Mouse (Mus musculus) forebrain, embryonic 12.5 days (tissue): Measurements from ENCODE around the gene Nol3. TPM values are rescaled to one million over a fixed set of nuclear protein-coding genes. Genes with fewer than 3 reads are reported as not detected.
"Not testable (repeated sequence)": the region's sequence is repeated elsewhere in the genome, so short reads cannot be mapped to it uniquely, and the experiment has no call there.

Experiments
- ATAC-seq: fragments of 200-750 bp; cut with Nextera tagmentation; 2 replicates; pipeline ENCODE4 v1.8.0; 2017; ENCODE audit warnings: moderate TSS enrichment; ENCODE audit not compliant: low FRiP score
- H3K27ac ChIP-seq: fragments of 300-500 bp; sonication (generic); 2 replicates; pipeline ENCODE4 v1.5.1; 2016; ENCODE audit warnings: mild to moderate bottlenecking
- H3K27me3 ChIP-seq: fragments of 300-500 bp; sonication (generic); 2 replicates; pipeline ENCODE4 v1.6.1; 2016; ENCODE audit warnings: mild to moderate bottlenecking
- H3K36me3 ChIP-seq: fragments of 300-500 bp; sonication (generic); replicated peaks from 2 replicates; pipeline ENCODE4 v1.6.1; 2016; ENCODE audit warnings: mild to moderate bottlenecking
- H3K4me1 ChIP-seq: fragments of 300-500 bp; sonication (generic); 2 replicates; pipeline ENCODE4 v1.6.1; 2016
- H3K4me2 ChIP-seq: fragments of 300-500 bp; sonication (generic); 2 replicates; pipeline ENCODE4 v1.6.1; 2016; ENCODE audit warnings: mild to moderate bottlenecking, moderate library complexity
- H3K4me3 ChIP-seq: fragments of 300-500 bp; sonication (generic); replicated peaks from 2 replicates; pipeline ENCODE4 v1.5.1; 2016; ENCODE audit warnings: mild to moderate bottlenecking
- H3K9ac ChIP-seq: fragments of 300-500 bp; sonication (generic); 2 replicates; pipeline ENCODE4 v1.6.1; 2016; ENCODE audit warnings: mild to moderate bottlenecking
- H3K9me3 ChIP-seq: fragments of 300-500 bp; sonication (generic); 2 replicates; pipeline ENCODE4 v1.6.1; 2016
- WGBS: fragments of 180-500 bp; shearing (Covaris S2); methylation state at CpG from one replicate; pipeline ENCODE4 v1.1.7; 2016; 5-methylcytosine and 5-hydroxymethylcytosine counted together
- polyA plus RNA-seq: library from polyadenylated mRNA; unstranded; fragments of >200 nt; fragmentation: Nextera tagmentation; extraction: Ambion mirVana; gene quantifications from 2 replicates; pipeline ENCODE4 v1.2.1, GENCODE M21; 2016

Nol3 gene
- polyA plus RNA-seq: 3.3 TPM in 2 replicates

- no peak within 1 kb of the TSS for H3K27ac ChIP-seq
- WGBS: 5% methylated on average over 10 of the region's 10 CpGs
- H3K9me3 ChIP-seq: no peaks in the 10 kb centered on the region
- H3K4me2 ChIP-seq: peak within 1 kb of the TSS; percentile 68
- H3K27me3 ChIP-seq: peaks cover 99% of the 10 kb centered on the region
- ATAC-seq: peak; percentile 3; the same call in 1 of the 2 replicates
- H3K36me3 ChIP-seq: peaks cover 7% of the 10 kb centered on the region; the same call in 1 of the 2 replicates
- peak within 1 kb of the TSS; percentile 62 for H3K9ac ChIP-seq
- H3K4me1 ChIP-seq: peaks cover 30% of the 10 kb centered on the region
- H3K4me3 ChIP-seq: peak within 1 kb of the TSS; percentile 42
Observed at GRCm38 (mm10) chr8:105275840-105276239, at the start of gene Nol3. TSS of gene Nol3 (plus strand) at chr8:105276140.

GRCm38 (mm10) chr8:105231503-105232320 lies 44.2 kb upstream of the Nol3 start:
- ATAC-seq: no peak
- Histone ChIP-seq H3K9me3 (no peaks in the 10 kb centered on the region), H3K36me3 (peaks cover 19% of the 10 kb centered on the region; the same call in 1 of the 2 replicates), H3K4me3 (no peak overlapping the region), H3K27ac (no peak overlapping the region), H3K9ac (no peak overlapping the region), H3K27me3 (no peaks in the 10 kb centered on the region), H3K4me1 (no peaks in the 10 kb centered on the region), H3K4me2 (no peak overlapping the region)
- 87% methylated on average over 12 of the region's 12 CpGs for WGBS

GRCm38 (mm10) chr8:105232321-105232693 lies 43.6 kb upstream of the Nol3 start:
- H3K27ac ChIP-seq, H3K4me3 ChIP-seq, H3K9ac ChIP-seq, H3K27me3 ChIP-seq, H3K4me1 ChIP-seq, H3K9me3 ChIP-seq, ATAC-seq, H3K4me2 ChIP-seq: not testable (repeated sequence)
- peaks cover 21% of the 10 kb centered on the region; the same call in 1 of the 2 replicates for H3K36me3 ChIP-seq
- 91% methylated on average over 4 of the region's 4 CpGs for WGBS

- Histone ChIP-seq H3K9ac (no peak overlapping the region), H3K36me3 (peaks cover 21% of the 10 kb centered on the region; the same call in 1 of the 2 replicates), H3K9me3 (no peaks in the 10 kb centered on the region), H3K4me2 (no peak overlapping the region), H3K4me1 (no peaks in the 10 kb centered on the region), H3K27me3 (no peaks in the 10 kb centered on the region), H3K4me3 (no peak overlapping the region), H3K27ac (no peak overlapping the region)
- no peak for ATAC-seq
- WGBS: 82% methylated on average over 1 of the region's 1 CpGs
Observed at GRCm38 (mm10) chr8:105233126-105233935, 42.6 kb upstream of the Nol3 start.

- Histone ChIP-seq H3K9ac (no peak overlapping the region), H3K9me3 (no peaks in the 10 kb centered on the region), H3K27me3 (no peaks in the 10 kb centered on the region), H3K36me3 (peaks cover 31% of the 10 kb centered on the region), H3K4me1 (no peaks in the 10 kb centered on the region), H3K27ac (no peak overlapping the region), H3K4me3 (no peak overlapping the region), H3K4me2 (no peak overlapping the region)
- no peak for ATAC-seq
- 82% methylated on average over 1 of the region's 1 CpGs for WGBS
Observed at GRCm38 (mm10) chr8:105235206-105235605, 40.7 kb upstream of the Nol3 start.

GRCm38 (mm10) chr8:105237442-105238142 lies 38.3 kb upstream of the Nol3 start:
- H3K9me3 ChIP-seq: no peaks in the 10 kb centered on the region
- H3K27me3 ChIP-seq: no peaks in the 10 kb centered on the region
- H3K4me3 ChIP-seq: no peak overlapping the region
- H3K4me2 ChIP-seq: no peak overlapping the region
- no peaks in the 10 kb centered on the region for H3K4me1 ChIP-seq
- H3K36me3 ChIP-seq: peaks cover 52% of the 10 kb centered on the region
- no peak overlapping the region for H3K27ac ChIP-seq
- no peak overlapping the region for H3K9ac ChIP-seq
- ATAC-seq: no peak
- whole genome bisulfite sequencing: 91% methylated on average over 14 of the region's 14 CpGs

- Histone ChIP-seq H3K4me1 (no peaks in the 10 kb centered on the region), H3K9me3 (no peaks in the 10 kb centered on the region), H3K9ac (no peak overlapping the region), H3K27me3 (no peaks in the 10 kb centered on the region), H3K4me2 (no peak overlapping the region), H3K36me3 (peaks cover 42% of the 10 kb centered on the region), H3K4me3 (no peak overlapping the region), H3K27ac (no peak overlapping the region)
- ATAC-seq: no peak
- 97% methylated on average over 7 of the region's 7 CpGs for WGBS
Observed at GRCm38 (mm10) chr8:105241016-105241415, 34.9 kb upstream of the Nol3 start.

- Histone ChIP-seq H3K36me3 (peaks cover 52% of the 10 kb centered on the region), H3K27me3 (peaks cover 30% of the 10 kb centered on the region), H3K4me1 (peaks cover 15% of the 10 kb centered on the region), H3K9me3 (no peaks in the 10 kb centered on the region), H3K9ac (no peak overlapping the region), H3K4me2 (no peak overlapping the region), H3K27ac (no peak overlapping the region), H3K4me3 (no peak overlapping the region)
- 94% methylated on average over 6 of the region's 6 CpGs for WGBS
- no peak for ATAC-seq
Observed at GRCm38 (mm10) chr8:105251954-105252353, 24.0 kb upstream of the Nol3 start.

- Histone ChIP-seq H3K9ac (no peak overlapping the region), H3K4me1 (peaks cover 15% of the 10 kb centered on the region), H3K27me3 (peaks cover 39% of the 10 kb centered on the region), H3K4me3 (no peak overlapping the region), H3K27ac (no peak overlapping the region), H3K36me3 (peaks cover 44% of the 10 kb centered on the region), H3K4me2 (no peak overlapping the region), H3K9me3 (no peaks in the 10 kb centered on the region)
- no peak for ATAC-seq
- WGBS: 89% methylated on average over 10 of the region's 10 CpGs
Observed at GRCm38 (mm10) chr8:105252680-105253537, 23.0 kb upstream of the Nol3 start.

- H3K4me3 ChIP-seq: peak overlapping the region; percentile 60
- H3K27me3 ChIP-seq: peaks cover 47% of the 10 kb centered on the region
- ATAC-seq: peak; percentile 45
- peak overlapping the region; percentile 98 for H3K4me2 ChIP-seq
- H3K27ac ChIP-seq: 0 out of 2 replicates have a peak overlapping the region, but pooled peaks have one; percentile 13
- H3K4me1 ChIP-seq: peaks cover 18% of the 10 kb centered on the region
- WGBS: 27% methylated on average over 20 of the region's 20 CpGs
- peaks cover 36% of the 10 kb centered on the region for H3K36me3 ChIP-seq
- no peak overlapping the region for H3K9ac ChIP-seq
- H3K9me3 ChIP-seq: no peaks in the 10 kb centered on the region
Observed at GRCm38 (mm10) chr8:105253766-105254151, 22.2 kb upstream of the Nol3 start.

GRCm38 (mm10) chr8:105254152-105254965 lies 21.6 kb upstream of the Nol3 start:
- Histone ChIP-seq H3K9ac (peak overlapping the region; percentile 67), H3K4me1 (peaks cover 24% of the 10 kb centered on the region), H3K36me3 (peaks cover 30% of the 10 kb centered on the region), H3K9me3 (no peaks in the 10 kb centered on the region), H3K4me3 (peak overlapping the region; percentile 60), H3K4me2 (peak overlapping the region; percentile 98), H3K27ac (no peak overlapping the region), H3K27me3 (peaks cover 53% of the 10 kb centered on the region)
- peak; percentile 78 for ATAC-seq
- WGBS: under 1% methylated on average over 74 of the region's 74 CpGs
